Mouse (Mus musculus) small intestine, adult 2 months (tissue): ENCODE results near the gene Trove2.

Experiments used
- CTCF ChIP-seq: fragments of 200-500 bp; IDR thresholded peaks from 2 replicates; pipeline ENCODE4 v1.5.1; 2012; ENCODE audit warnings: low read depth, mild to moderate bottlenecking, control low read depth, inconsistent platforms, low read length, moderate library complexity, mixed read lengths; ENCODE audit not compliant: insufficient replicate concordance, insufficient read length; ENCODE audit errors: extremely low read depth
- POLR2A ChIP-seq: fragments of 200-500 bp; IDR thresholded peaks from 2 replicates; pipeline ENCODE4 v1.6.1; 2012; ENCODE audit warnings: low read depth, mild to moderate bottlenecking, control low read depth, inconsistent platforms, low read length, moderate library complexity

DNA sequence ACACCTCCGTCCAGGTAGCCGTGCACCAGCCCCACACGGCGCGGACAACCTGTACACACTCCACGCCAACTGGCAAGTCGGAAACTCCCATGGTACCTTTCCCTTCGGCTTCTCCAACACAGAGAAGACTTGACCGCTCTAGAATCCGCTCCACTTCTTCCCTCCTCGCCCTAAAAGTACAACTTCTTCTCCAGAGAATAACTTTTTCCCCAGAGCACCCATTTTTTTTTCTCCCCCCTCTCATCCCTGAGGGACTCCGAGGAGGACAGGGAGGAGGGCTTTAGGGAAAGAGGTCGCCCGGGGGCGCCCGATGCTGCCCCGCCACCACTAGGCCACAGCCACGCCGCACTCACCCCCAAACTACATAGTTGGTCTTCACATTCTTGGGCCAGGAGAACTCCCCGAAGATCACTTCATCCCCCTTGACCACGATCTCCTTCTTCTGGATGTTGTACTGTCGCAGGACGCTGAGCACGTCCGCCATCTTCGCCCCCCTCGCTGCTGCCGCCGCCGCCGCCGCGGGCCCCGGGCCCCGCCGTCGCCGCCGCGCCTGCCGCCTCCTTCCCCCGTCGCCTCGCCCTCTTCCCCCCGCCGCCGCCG is 74.6 kb downstream of the Trove2 start:
- no peak for TF ChIP-seq POLR2A
- no peak for TF ChIP-seq CTCF
